19 mouse cellular contexts compared by ENCODE assay signal in the genomic region with DNA sequence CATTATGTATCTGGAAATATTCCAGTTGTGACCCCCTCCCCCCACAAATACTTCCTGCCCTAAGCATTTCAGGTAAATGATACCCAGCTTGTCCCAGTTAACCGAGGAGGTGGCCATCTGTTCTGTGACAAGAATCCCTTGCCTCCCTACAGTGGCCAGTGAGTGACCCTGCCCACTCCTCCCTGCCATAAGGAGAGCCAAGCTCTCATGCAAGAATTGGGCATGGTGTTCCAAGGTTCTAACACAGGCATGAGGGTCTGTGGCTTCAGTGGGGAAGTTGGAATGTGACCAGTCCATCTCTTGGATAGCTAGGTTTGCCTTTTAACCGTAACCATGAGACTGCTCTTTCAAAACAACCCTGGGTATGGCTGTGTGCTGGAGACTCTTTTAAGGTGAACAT.
DNase-seq lines count a peak whose midpoint lies in the region; ATAC-seq and TF ChIP-seq lines count a peak whose summit lies in the region.
"Had no signal": no experiment of that assay in that cellular context is flagged by ENCODE, and none has a peak within 500 bp of the region (broad histone marks: within the 10 kb centered on the region; RNA-seq: fewer than 3 reads in every experiment).

No protein-coding gene starts in this region.

- TF ChIP-seq EP300 in lung, postnatal 0 days (IDR thresholded peaks at IDR 0.05), result no peak

- no peaks in the 10 kb centered on the region for H3K9me3 ChIP-seq in lung, postnatal 0 days (ENCODE audit: low read length)
- H3K9me3 ChIP-seq: forebrain, embryonic 15.5 days; midbrain, embryonic 13.5 days had no signal

- no peak overlapping the region for H3K9ac ChIP-seq in lung, postnatal 0 days (replicated peaks; ENCODE audit: low read depth)
- H3K9ac ChIP-seq: forebrain, embryonic 15.5 days; liver, embryonic 14.5 days; midbrain, embryonic 13.5 days had no signal

- no peaks in the 10 kb centered on the region for H3K36me3 ChIP-seq in lung, postnatal 0 days (ENCODE audit: insufficient read depth, low read length)
- H3K36me3 ChIP-seq: forebrain, embryonic 15.5 days; midbrain, embryonic 13.5 days had no signal

- no peaks in the 10 kb centered on the region for H3K27me3 ChIP-seq in lung, postnatal 0 days (replicated peaks; ENCODE audit: insufficient read depth, low read length)
- no peaks in the 10 kb centered on the region for H3K27me3 ChIP-seq in cerebellum, adult 2 months (ENCODE audit: control insufficient read depth, insufficient read depth, low read length)
- H3K27me3 ChIP-seq: forebrain, embryonic 15.5 days; midbrain, embryonic 13.5 days had no signal

- whole genome bisulfite sequencing in lung, postnatal 0 days, result 75% methylated on average over 2 of the region's 2 CpGs
- 90% methylated on average over 2 of the region's 2 CpGs for WGBS in lung, adult 2 months
- WGBS in cerebellum, adult 2 months, result 25% methylated on average over 2 of the region's 2 CpGs

- no peak overlapping the region for H3K4me2 ChIP-seq in lung, postnatal 0 days (replicated peaks; ENCODE audit: low read depth, low read length)
- H3K4me2 ChIP-seq: forebrain, embryonic 15.5 days; midbrain, embryonic 13.5 days had no signal

- peak; percentile 4 for DNase-seq in lung, postnatal 0 days (ENCODE audit: low spot score)
- DNase-seq in lung, adult 2 months, result no peak
- peak; percentile 55 to 72 for DNase-seq in cerebellum, adult 2 months
- peak; percentile 54 to 63 for DNase-seq in cerebellum, postnatal 25 days
- no peak for DNase-seq in adrenal gland, adult (ENCODE audit: inconsistent age in 2 of 2, low spot score in 1 of 2)
- DNase-seq: adrenal gland, postnatal 10 days; gastrocnemius, postnatal 14 days; heart, adult 2 months; heart, postnatal 4 days; kidney, adult 18-20 months; lung, postnatal 10 days; right cerebral cortex, postnatal 25 days; thymus, adult 2 months had no signal

- H3K27ac ChIP-seq in lung, postnatal 0 days (ENCODE audit: low read length), result no peak overlapping the region
- H3K27ac ChIP-seq in cerebellum, adult 2 months (ENCODE audit: insufficient read depth, low read length), result peak overlapping the region; percentile 74
- H3K27ac ChIP-seq: forebrain, embryonic 15.5 days; heart, adult 2 months; liver, embryonic 14.5 days; midbrain, embryonic 13.5 days had no signal

- no peaks in the 10 kb centered on the region for H3K4me1 ChIP-seq in lung, postnatal 0 days (ENCODE audit: insufficient read depth, low read depth, low read length)
- H3K4me1 ChIP-seq in lung, adult 2 months (ENCODE audit: control insufficient read depth, insufficient read depth, low read length), result no peaks in the 10 kb centered on the region; the same call in 1 of the 2 replicates
- H3K4me1 ChIP-seq in cerebellum, adult 2 months (ENCODE audit: control insufficient read depth, insufficient read depth, low read length), result peaks cover 22% of the 10 kb centered on the region
- H3K4me1 ChIP-seq: forebrain, embryonic 15.5 days had no signal

- TF ChIP-seq CTCF in lung, postnatal 0 days (IDR thresholded peaks at IDR 0.05), result no peak
- TF ChIP-seq CTCF in lung, adult 2 months (IDR thresholded peaks at IDR 0.05; ENCODE audit: insufficient read depth, low read length), result no peak
- no peak for TF ChIP-seq CTCF in cerebellum, adult 2 months (IDR thresholded peaks at IDR 0.05; ENCODE audit: borderline replicate concordance, insufficient read depth, low read depth, low read length)

- no peak for ATAC-seq in lung, postnatal 0 days
- ATAC-seq in monocyte, adult 5-6 weeks (replicated peaks; ENCODE audit: insufficient number of reproducible peaks, low FRiP score, low TSS enrichment, poor library complexity, severe bottlenecking), result 0 out of 2 replicates have a peak, but pooled peaks have one; percentile 6
- no peak for ATAC-seq in megakaryocyte, adult 5-6 weeks (ENCODE audit: poor library complexity, severe bottlenecking)
- ATAC-seq: forebrain, embryonic 15.5 days; midbrain, embryonic 13.5 days had no signal

- H3K4me3 ChIP-seq in lung, postnatal 0 days (ENCODE audit: low read depth, low read length), result no peak overlapping the region
- no peak overlapping the region for H3K4me3 ChIP-seq in lung, adult 2 months (replicated peaks; ENCODE audit: extremely low read depth, low read depth, low read length)
- H3K4me3 ChIP-seq in cerebellum, adult 2 months (replicated peaks; ENCODE audit: insufficient read depth, low read depth, low read length), result no peak overlapping the region
- H3K4me3 ChIP-seq: forebrain, embryonic 15.5 days; heart, adult 2 months; midbrain, embryonic 13.5 days; myocyte had no signal

- TF ChIP-seq POLR2A in lung, adult 2 months (IDR thresholded peaks at IDR 0.05; ENCODE audit: borderline replicate concordance, extremely low read depth, low read depth, low read length), result no peak
- no peak for TF ChIP-seq POLR2A in cerebellum, adult 2 months (IDR thresholded peaks at IDR 0.05; ENCODE audit: borderline replicate concordance, insufficient read depth, low read length)

Comparison
In these comparisons a context has a peak if more than half of its experiments do, and no peak if none do; other contexts are left out.
1. DNase-seq: peak in lung, postnatal 0 days (single experiment), cerebellum, adult 2 months (2 of 2) and cerebellum, postnatal 25 days (2 of 2); none in lung, adult 2 months (single experiment) and adrenal gland, adult (0 of 2).